30 mouse cellular contexts compared by ENCODE assay signal in the genomic region with DNA sequence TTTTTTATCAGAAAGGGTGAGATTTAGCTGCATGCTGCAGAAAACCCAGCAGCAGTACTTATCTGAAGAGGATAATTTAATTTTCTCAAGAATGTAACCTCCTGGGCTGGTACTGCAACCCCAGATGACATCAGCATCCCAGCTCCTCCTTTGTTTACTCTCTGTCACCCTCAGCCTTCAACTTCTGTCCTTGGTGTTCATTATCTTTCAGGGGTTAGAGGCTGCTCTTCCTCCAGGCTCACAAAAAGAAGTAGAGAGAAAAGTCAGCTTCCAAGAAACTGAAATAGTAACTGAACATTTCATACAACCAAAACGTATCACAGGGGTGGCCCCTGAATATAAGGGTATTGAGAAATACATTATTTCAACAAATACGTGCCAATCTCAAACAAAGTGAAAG.
"Had no signal": no experiment of that assay in that cellular context is flagged by ENCODE, and none has a peak within 500 bp of the region (broad histone marks: within the 10 kb centered on the region; RNA-seq: fewer than 3 reads in every experiment).

No protein-coding gene starts in this region.

- H3K27ac ChIP-seq: gastrocnemius, adult 2 months; heart, embryonic 10.5 days; hindbrain, embryonic 10.5 days; hindbrain, embryonic 12.5 days; hindbrain, embryonic 14.5 days; intestine, embryonic 15.5 days; layer of hippocampus, adult 2 months; left cerebral cortex, adult 2 months; limb, embryonic 10.5 days; limb, embryonic 12.5 days; liver, embryonic 13.5 days; liver, embryonic 15.5 days had no signal

- H3K27me3 ChIP-seq: heart, embryonic 13.5 days; heart, embryonic 15.5 days; hindbrain, embryonic 12.5 days; intestine, embryonic 15.5 days; limb, embryonic 12.5 days; liver, embryonic 13.5 days; liver, embryonic 15.5 days had no signal

- H3K4me2 ChIP-seq: heart, embryonic 13.5 days; heart, embryonic 15.5 days; hindbrain, embryonic 12.5 days; hindbrain, embryonic 14.5 days; intestine, embryonic 15.5 days; limb, embryonic 12.5 days; liver, embryonic 11.5 days; liver, embryonic 13.5 days; liver, embryonic 15.5 days had no signal

- H3K4me1 ChIP-seq: hindbrain, embryonic 12.5 days; liver, embryonic 15.5 days had no signal

- H3K36me3 ChIP-seq: heart, embryonic 10.5 days; heart, embryonic 13.5 days; heart, embryonic 15.5 days; hindbrain, embryonic 10.5 days; hindbrain, embryonic 12.5 days; intestine, embryonic 15.5 days; limb, embryonic 10.5 days; limb, embryonic 12.5 days; liver, embryonic 13.5 days; liver, embryonic 15.5 days had no signal

- DNase-seq: gastrocnemius, adult 2 months; gastrocnemius, postnatal 10 days; gastrocnemius, postnatal 25 days; heart, adult 18-20 months; heart, postnatal 14 days; heart, postnatal 4 days; kidney, adult 18-20 months; kidney, adult 8-10 months; kidney, postnatal 10 days; kidney, postnatal 25 days; kidney, postnatal 4 days; liver; liver, embryonic 13.5 days; liver, postnatal 0 days had no signal

- ATAC-seq: hindbrain, embryonic 16.5 days; inflammation-experienced regulatory T-cells, adult 6 months; intestine, embryonic 15.5 days; intestine, postnatal 0 days; liver, postnatal 0 days had no signal

- H3K4me3 ChIP-seq: gastrocnemius, adult 2 months; heart, embryonic 10.5 days; heart, embryonic 13.5 days; heart, embryonic 15.5 days; hindbrain, embryonic 10.5 days; hindbrain, embryonic 12.5 days; intestine, embryonic 15.5 days; layer of hippocampus, adult 2 months; left cerebral cortex, adult 2 months; limb, embryonic 10.5 days; limb, embryonic 12.5 days; liver, embryonic 13.5 days; liver, embryonic 15.5 days had no signal

- H3K9me3 ChIP-seq: heart, embryonic 10.5 days; heart, embryonic 13.5 days; heart, embryonic 15.5 days; hindbrain, embryonic 10.5 days; hindbrain, embryonic 12.5 days; intestine, embryonic 15.5 days; limb, embryonic 10.5 days; limb, embryonic 12.5 days; liver, embryonic 13.5 days; liver, embryonic 15.5 days had no signal

- H3K9ac ChIP-seq: heart, embryonic 13.5 days; heart, embryonic 15.5 days; hindbrain, embryonic 12.5 days; hindbrain, embryonic 14.5 days; intestine, embryonic 15.5 days; limb, embryonic 12.5 days; liver, embryonic 13.5 days; liver, embryonic 15.5 days; liver, postnatal 0 days had no signal
